Mouse (Mus musculus): ENCODE results near the gene Ints3. TPM values are rescaled to one million over a fixed set of nuclear protein-coding genes. Genes with fewer than 3 reads are reported as not detected.

Ints3 gene
- polyA plus RNA-seq, 1 experiment from 2014 or later, result 30.8 TPM

DNA sequence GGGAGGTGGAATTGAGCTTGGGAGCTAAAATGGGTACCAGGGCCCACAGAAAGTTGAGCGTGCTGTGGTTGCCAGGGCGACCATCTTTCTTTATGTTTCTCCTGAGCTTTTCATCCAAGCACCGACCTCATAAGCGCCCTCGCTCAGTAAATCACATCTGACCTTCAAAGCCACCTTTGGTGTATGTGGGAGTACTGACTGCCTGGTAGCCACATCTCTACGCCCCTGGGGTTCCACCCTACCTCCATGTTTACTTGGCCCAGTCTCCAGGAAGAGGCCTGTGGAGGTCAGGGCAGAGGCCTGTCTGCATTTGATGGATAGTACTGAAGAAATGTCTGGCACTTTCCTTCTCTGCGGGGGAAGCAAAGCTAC, 13.7 kb upstream of the Ints3 start:
- Histone ChIP-seq H3K9me3 (replicated peaks; ENCODE audit: control insufficient read depth, low read length, poor library complexity, severe bottlenecking) (no peaks in the 10 kb centered on the region), H3K4me3 (ENCODE audit: low read depth, low read length) (peak overlapping the region; percentile 22; the same call in 1 of the 2 replicates), H3K9ac (ENCODE audit: low read depth, low read length) (0 out of 2 replicates have a peak overlapping the region, but pooled peaks have one; percentile 63), H3K27me3 (ENCODE audit: control insufficient read depth, insufficient read depth, low read depth, low read length) (no peaks in the 10 kb centered on the region), H3K36me3 (ENCODE audit: control insufficient read depth, insufficient read depth, low read length) (no peaks in the 10 kb centered on the region), H3K4me1 (ENCODE audit: control insufficient read depth, insufficient read depth, low read length) (peaks cover 17% of the 10 kb centered on the region), H3K4me2 (ENCODE audit: low read length) (peak overlapping the region; percentile 63), H3K27ac (ENCODE audit: low read length) (peak overlapping the region; percentile 54)
- ATAC-seq, result peak; percentile 54
- WGBS, result 42% methylated on average over 7 of the region's 7 CpGs

DNA sequence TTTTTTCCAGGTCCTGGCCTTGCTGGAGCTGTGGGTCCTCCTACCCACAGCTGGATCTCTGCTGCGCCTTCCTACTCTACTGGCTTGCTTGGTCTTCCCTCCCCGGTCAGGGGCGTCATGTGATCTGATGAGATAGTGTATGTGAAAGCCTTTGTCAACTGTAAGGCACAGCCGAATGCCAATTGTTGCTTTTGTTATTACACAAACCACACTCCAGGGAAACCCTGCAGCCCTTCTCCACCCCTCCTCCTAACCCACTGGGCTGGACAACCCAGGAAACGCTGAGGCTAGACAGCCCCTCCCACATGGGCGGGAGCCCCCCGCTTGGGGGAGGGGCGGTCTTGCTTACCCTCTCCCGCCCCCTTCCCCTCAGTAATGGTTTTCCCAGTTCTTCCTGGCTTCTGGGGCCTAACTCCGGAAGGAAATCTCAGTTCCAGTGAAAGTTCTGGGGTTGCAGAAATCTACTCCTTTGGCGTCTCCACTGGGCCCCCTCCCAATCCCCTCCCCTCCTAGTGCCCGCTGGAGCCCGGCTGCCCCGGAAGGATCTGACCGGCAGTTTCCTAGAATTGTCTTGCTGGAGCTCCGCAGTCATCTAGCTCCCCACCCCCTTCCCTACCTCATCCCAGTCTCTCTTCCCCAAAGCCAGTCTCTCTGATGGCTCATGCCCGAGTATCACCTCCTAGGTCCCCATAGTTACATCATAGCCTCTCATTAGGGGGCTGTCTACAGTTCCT, 13.1 kb upstream of the Ints3 start:
- Histone ChIP-seq H3K4me2 (ENCODE audit: low read length) (peak overlapping the region; percentile 63), H3K9ac (ENCODE audit: low read depth, low read length) (peak overlapping the region; percentile 63; the same call in 1 of the 2 replicates), H3K4me3 (ENCODE audit: low read depth, low read length) (peak overlapping the region; percentile 22), H3K9me3 (replicated peaks; ENCODE audit: control insufficient read depth, low read length, poor library complexity, severe bottlenecking) (no peaks in the 10 kb centered on the region), H3K27me3 (ENCODE audit: control insufficient read depth, insufficient read depth, low read depth, low read length) (no peaks in the 10 kb centered on the region), H3K27ac (ENCODE audit: low read length) (peak overlapping the region; percentile 54), H3K4me1 (ENCODE audit: control insufficient read depth, insufficient read depth, low read length) (peaks cover 17% of the 10 kb centered on the region), H3K36me3 (ENCODE audit: control insufficient read depth, insufficient read depth, low read length) (no peaks in the 10 kb centered on the region)
- 1% methylated on average over 17 of the region's 17 CpGs for WGBS
- ATAC-seq, result peak; percentile 93

DNA sequence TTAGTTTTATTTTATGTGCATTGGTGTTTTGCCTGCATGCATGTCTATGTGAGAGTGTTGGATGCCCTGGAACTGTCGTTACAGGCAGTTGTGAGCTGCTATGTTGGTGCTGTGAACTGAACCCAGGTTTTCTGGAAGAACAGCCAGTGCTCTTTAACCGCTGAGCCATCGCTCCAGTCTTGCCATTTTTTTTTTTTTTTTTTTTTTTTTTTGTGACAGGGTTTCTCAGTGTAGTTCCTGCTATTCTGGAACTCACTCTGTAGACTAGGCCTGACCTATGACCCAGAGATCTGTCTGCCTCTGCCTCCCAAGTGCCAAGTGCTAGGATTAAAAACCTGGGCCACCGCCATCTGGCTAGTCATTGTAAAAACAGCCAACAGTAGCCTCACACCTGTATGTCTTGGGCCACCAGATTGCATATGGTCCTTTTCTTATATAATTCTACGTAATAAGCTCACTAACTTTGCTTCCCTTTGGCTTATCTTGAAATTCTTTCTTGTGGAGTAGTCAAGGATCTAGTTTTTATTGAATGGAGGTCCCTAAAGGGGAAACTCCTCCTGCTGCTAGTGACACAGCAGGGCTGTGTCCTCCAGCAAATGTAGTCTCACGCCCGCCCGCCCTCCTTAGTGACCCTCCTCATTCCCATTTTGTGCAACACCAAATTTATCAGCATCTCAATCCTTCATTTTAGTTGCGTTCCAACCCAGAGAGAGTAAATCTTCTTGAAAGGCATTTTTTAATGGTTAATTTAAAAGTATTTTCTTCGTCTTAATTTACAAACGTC, 12.2 kb upstream of the Ints3 start:
- WGBS, result 64% methylated on average over 11 of the region's 11 CpGs
- H3K9ac ChIP-seq (ENCODE audit: low read depth, low read length), result no peak overlapping the region
- peak overlapping the region; percentile 63 for H3K4me2 ChIP-seq (ENCODE audit: low read length)
- no peak overlapping the region for H3K4me3 ChIP-seq (ENCODE audit: low read depth, low read length)
- peaks cover 17% of the 10 kb centered on the region for H3K4me1 ChIP-seq (ENCODE audit: control insufficient read depth, insufficient read depth, low read length)
- no peaks in the 10 kb centered on the region for H3K36me3 ChIP-seq (ENCODE audit: control insufficient read depth, insufficient read depth, low read length)
- no peaks in the 10 kb centered on the region for H3K27me3 ChIP-seq (ENCODE audit: control insufficient read depth, insufficient read depth, low read depth, low read length)
- H3K9me3 ChIP-seq (replicated peaks; ENCODE audit: control insufficient read depth, low read length, poor library complexity, severe bottlenecking), result no peaks in the 10 kb centered on the region
- ATAC-seq, result no peak
- peak overlapping the region; percentile 54 for H3K27ac ChIP-seq (ENCODE audit: low read length)

DNA sequence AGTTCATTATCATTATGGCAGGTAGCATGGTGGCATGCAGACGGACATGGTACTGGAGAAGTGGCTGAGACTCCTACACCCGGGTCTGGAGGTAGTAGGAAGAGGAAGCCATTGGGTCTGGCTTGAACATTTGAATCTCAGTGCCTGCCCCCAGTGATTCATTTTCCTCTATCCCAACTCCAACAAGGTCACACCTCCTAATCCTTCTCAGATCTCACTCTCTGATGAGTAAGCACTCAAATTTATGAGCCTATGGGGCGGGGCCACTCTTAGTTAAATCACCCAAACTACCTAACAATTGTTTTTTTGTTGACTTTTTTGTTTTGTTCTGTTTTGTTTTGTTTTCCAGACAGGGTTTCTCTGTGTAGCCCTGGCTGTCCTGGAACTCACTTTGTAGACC, 10.6 kb upstream of the Ints3 start:
- Histone ChIP-seq H3K4me2 (ENCODE audit: low read length) (no peak overlapping the region), H3K36me3 (ENCODE audit: control insufficient read depth, insufficient read depth, low read length) (no peaks in the 10 kb centered on the region), H3K4me3 (ENCODE audit: low read depth, low read length) (no peak overlapping the region), H3K9ac (ENCODE audit: low read depth, low read length) (no peak overlapping the region), H3K9me3 (replicated peaks; ENCODE audit: control insufficient read depth, low read length, poor library complexity, severe bottlenecking) (no peaks in the 10 kb centered on the region), H3K27me3 (ENCODE audit: control insufficient read depth, insufficient read depth, low read depth, low read length) (no peaks in the 10 kb centered on the region), H3K4me1 (ENCODE audit: control insufficient read depth, insufficient read depth, low read length) (peaks cover 17% of the 10 kb centered on the region), H3K27ac (ENCODE audit: low read length) (no peak overlapping the region)
- 91% methylated on average over 3 of the region's 3 CpGs for WGBS
- no peak for ATAC-seq

DNA sequence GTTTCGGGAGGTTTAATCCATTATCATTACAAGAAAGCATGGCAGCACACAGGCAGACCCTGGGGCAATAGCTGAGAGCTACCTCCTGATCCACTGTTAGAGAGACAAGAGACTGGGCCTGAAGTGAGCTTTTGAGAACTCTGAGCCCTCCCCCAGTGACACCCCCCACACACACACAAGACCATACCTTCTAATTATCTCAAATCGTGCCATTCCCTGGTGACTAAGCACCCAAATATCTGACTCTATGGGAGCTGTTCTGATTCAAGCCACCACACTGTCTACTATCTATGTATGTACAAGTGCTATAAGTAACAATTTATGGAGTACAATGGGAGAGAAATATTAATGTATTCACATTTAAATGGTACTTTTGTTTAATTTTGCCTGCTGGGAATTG, 7.3 kb upstream of the Ints3 start:
- Histone ChIP-seq H3K9ac (ENCODE audit: low read depth, low read length) (no peak overlapping the region), H3K27me3 (ENCODE audit: control insufficient read depth, insufficient read depth, low read depth, low read length) (no peaks in the 10 kb centered on the region), H3K36me3 (ENCODE audit: control insufficient read depth, insufficient read depth, low read length) (no peaks in the 10 kb centered on the region), H3K9me3 (replicated peaks; ENCODE audit: control insufficient read depth, low read length, poor library complexity, severe bottlenecking) (no peaks in the 10 kb centered on the region), H3K27ac (ENCODE audit: low read length) (no peak overlapping the region), H3K4me2 (ENCODE audit: low read length) (no peak overlapping the region), H3K4me1 (ENCODE audit: control insufficient read depth, insufficient read depth, low read length) (peaks cover 3% of the 10 kb centered on the region), H3K4me3 (ENCODE audit: low read depth, low read length) (no peak overlapping the region)
- WGBS, result 94% methylated on average over 2 of the region's 2 CpGs
- ATAC-seq, result no peak

DNA sequence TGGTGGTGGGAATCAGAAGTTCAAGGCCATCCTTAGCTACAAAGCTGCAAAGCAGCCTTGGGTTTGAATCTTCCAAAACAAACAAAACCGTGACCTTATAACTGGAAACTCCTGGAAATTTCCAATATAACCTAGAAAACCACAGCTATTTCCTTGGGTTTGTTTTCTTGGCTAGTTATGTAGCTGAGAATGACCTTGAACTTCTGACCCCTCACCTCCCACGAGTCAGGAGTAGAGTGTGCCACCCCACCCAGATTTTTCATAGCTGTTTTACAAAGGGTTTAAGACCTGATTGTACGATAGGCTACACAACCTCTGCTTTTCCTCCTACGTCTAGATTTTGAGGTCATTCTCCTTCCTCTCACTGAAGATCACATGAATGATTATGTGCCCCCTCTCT, 3.7 kb upstream of the Ints3 start:
- Histone ChIP-seq H3K9me3 (replicated peaks; ENCODE audit: control insufficient read depth, low read length, poor library complexity, severe bottlenecking) (no peaks in the 10 kb centered on the region), H3K4me3 (ENCODE audit: low read depth, low read length) (no peak overlapping the region), H3K9ac (ENCODE audit: low read depth, low read length) (no peak overlapping the region), H3K4me1 (ENCODE audit: control insufficient read depth, insufficient read depth, low read length) (peaks cover 8% of the 10 kb centered on the region), H3K4me2 (ENCODE audit: low read length) (no peak overlapping the region), H3K27me3 (ENCODE audit: control insufficient read depth, insufficient read depth, low read depth, low read length) (no peaks in the 10 kb centered on the region), H3K36me3 (ENCODE audit: control insufficient read depth, insufficient read depth, low read length) (no peaks in the 10 kb centered on the region), H3K27ac (ENCODE audit: low read length) (no peak overlapping the region)
- no peak for ATAC-seq
- 81% methylated on average over 4 of the region's 4 CpGs for WGBS

DNA sequence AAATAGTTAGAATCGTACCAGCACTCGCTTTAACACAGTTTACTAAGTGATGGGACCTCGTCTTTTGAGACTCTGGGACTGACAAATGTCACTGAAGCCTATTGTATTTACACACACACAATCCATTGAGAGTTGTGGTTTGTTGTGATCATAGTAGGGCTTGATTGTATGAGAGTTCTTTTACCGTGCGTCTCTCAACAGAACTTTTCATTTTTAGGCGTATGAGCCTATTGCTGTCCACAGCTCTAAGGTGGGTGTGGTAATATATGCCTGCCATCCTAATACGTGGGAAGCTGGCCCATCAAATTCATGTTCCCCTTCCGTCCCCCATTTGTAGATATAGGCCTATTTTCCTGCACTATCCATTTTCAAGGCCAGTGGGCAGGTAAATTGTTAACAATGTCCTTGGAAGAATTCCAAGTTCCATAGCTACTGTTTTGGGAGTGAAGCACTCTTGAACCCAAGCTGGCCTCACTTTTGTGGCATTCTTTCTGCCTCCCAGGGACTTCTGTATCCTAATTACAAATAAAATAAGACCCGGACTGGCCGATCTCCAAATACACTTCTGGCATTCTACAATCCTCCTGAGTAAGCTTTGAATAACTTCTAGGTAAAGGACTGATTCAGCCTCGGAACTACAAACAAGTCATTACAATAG, 780 bp upstream of the Ints3 start:
- Histone ChIP-seq H3K27me3 (ENCODE audit: control insufficient read depth, insufficient read depth, low read depth, low read length) (no peaks in the 10 kb centered on the region), H3K27ac (ENCODE audit: low read length) (no peak overlapping the region; the same call in 1 of the 2 replicates), H3K4me1 (ENCODE audit: control insufficient read depth, insufficient read depth, low read length) (peaks cover 22% of the 10 kb centered on the region), H3K4me2 (ENCODE audit: low read length) (peak overlapping the region; percentile 53), H3K9ac (ENCODE audit: low read depth, low read length) (peak overlapping the region; percentile 47; the same call in 1 of the 2 replicates), H3K9me3 (replicated peaks; ENCODE audit: control insufficient read depth, low read length, poor library complexity, severe bottlenecking) (no peaks in the 10 kb centered on the region), H3K36me3 (ENCODE audit: control insufficient read depth, insufficient read depth, low read length) (no peaks in the 10 kb centered on the region), H3K4me3 (ENCODE audit: low read depth, low read length) (peak overlapping the region; percentile 71)
- ATAC-seq, result peak; percentile 0; the same call in 1 of the 2 replicates
- 53% methylated on average over 11 of the region's 11 CpGs for WGBS

DNA sequence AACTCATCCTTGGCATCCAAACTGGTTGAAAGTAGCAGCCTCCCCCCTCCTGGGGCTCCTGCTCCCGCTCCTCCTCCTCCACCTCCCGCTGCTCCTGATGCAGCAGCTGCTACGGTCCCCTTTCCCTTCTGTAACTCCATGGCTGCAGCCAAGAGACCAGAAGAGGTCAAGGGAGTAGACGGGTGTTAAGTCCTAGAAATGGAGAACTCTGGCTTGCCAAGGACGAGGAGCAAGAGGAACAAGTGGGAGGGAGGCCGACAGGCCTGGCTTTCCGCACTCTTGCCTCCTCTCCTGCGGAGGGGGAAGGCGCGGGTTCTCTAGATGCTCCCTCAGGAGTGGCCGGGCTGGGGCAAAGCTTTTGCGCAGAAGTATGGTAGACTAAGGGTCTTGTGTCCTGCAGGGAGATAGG, 607 bp downstream of the Ints3 start:
- peak overlapping the region; percentile 94 for H3K9ac ChIP-seq (ENCODE audit: low read depth, low read length)
- peak overlapping the region; percentile 95 for H3K27ac ChIP-seq (ENCODE audit: low read length)
- H3K27me3 ChIP-seq (ENCODE audit: control insufficient read depth, insufficient read depth, low read depth, low read length), result no peaks in the 10 kb centered on the region
- H3K9me3 ChIP-seq (replicated peaks; ENCODE audit: control insufficient read depth, low read length, poor library complexity, severe bottlenecking), result no peaks in the 10 kb centered on the region
- peaks cover 22% of the 10 kb centered on the region for H3K4me1 ChIP-seq (ENCODE audit: control insufficient read depth, insufficient read depth, low read length)
- peak; percentile 36 for ATAC-seq
- peak overlapping the region; percentile 71 for H3K4me3 ChIP-seq (ENCODE audit: low read depth, low read length)
- H3K4me2 ChIP-seq (ENCODE audit: low read length), result peak overlapping the region; percentile 91
- WGBS, result under 1% methylated on average over 12 of the region's 12 CpGs
- no peaks in the 10 kb centered on the region for H3K36me3 ChIP-seq (ENCODE audit: control insufficient read depth, insufficient read depth, low read length)

All from midbrain, embryonic 16.5 days (tissue).